ENCODE assay signal across 15 mouse cellular contexts in genomic region chr7:16610345-16610744, GRCm38 (mm10). TPM values are rescaled to one million over a fixed set of nuclear protein-coding genes. Genes with fewer than 3 reads are reported as not detected.
DNase-seq lines count a peak whose midpoint lies in the region; ATAC-seq and TF ChIP-seq lines count a peak whose summit lies in the region.
"Had no signal": no experiment of that assay in that cellular context is flagged by ENCODE, and none has a peak within 500 bp of the region (broad histone marks: within the 10 kb centered on the region; RNA-seq: fewer than 3 reads in every experiment).

No protein-coding gene starts in this region.

- H3K4me2 ChIP-seq in heart, embryonic 11.5 days: 0 out of 2 replicates have a peak overlapping the region, but pooled peaks have one; percentile 27
- H3K4me2 ChIP-seq in midbrain, embryonic 13.5 days (replicated peaks): peak overlapping the region; percentile 96
- H3K4me2 ChIP-seq in midbrain, postnatal 0 days (ENCODE audit: low read depth, low read length, poor library complexity, severe bottlenecking): no peak overlapping the region
- peak overlapping the region; percentile 67 for H3K4me2 ChIP-seq in lung, embryonic 14.5 days
- peak overlapping the region; percentile 76 for H3K4me2 ChIP-seq in neural tube, embryonic 13.5 days
- H3K4me2 ChIP-seq: liver, embryonic 15.5 days had no signal

- 0 out of 2 replicates have a peak, but pooled peaks cover 4% of the 10 kb centered on the region for H3K36me3 ChIP-seq in heart, embryonic 11.5 days (ENCODE audit: control insufficient read depth, insufficient read depth, low read length)
- no peaks in the 10 kb centered on the region for H3K36me3 ChIP-seq in midbrain, embryonic 13.5 days
- no peaks in the 10 kb centered on the region for H3K36me3 ChIP-seq in midbrain, postnatal 0 days (ENCODE audit: insufficient read depth, low read length)
- no peaks in the 10 kb centered on the region for H3K36me3 ChIP-seq in lung, embryonic 14.5 days (ENCODE audit: insufficient read depth)
- H3K36me3 ChIP-seq in neural tube, embryonic 13.5 days: 0 out of 2 replicates have a peak, but pooled peaks cover 6% of the 10 kb centered on the region
- H3K36me3 ChIP-seq: liver, embryonic 15.5 days had no signal

- no peak for DNase-seq in heart, adult 9 months (ENCODE audit: low spot score in 2 of 2)
- DNase-seq in midbrain, postnatal 0 days (ENCODE audit: low spot score): no peak
- peak; percentile 82 for DNase-seq in lung, embryonic 14.5 days
- DNase-seq in cerebellum, postnatal 4 days (ENCODE audit: low spot score in 2 of 2): no peak
- DNase-seq in kidney, postnatal 14 days: no peak
- DNase-seq: cerebellum, adult 2 months; kidney, adult 8-10 months; layer of hippocampus, adult 9-11 months; thymus, adult 2 months had no signal

- TF ChIP-seq CTCF in midbrain, postnatal 0 days (IDR thresholded peaks at IDR 0.05): no peak
- no peak for TF ChIP-seq CTCF in lung, embryonic 14.5 days (IDR thresholded peaks at IDR 0.05; ENCODE audit: low read depth)

- H3K27ac ChIP-seq in heart, embryonic 11.5 days (ENCODE audit: low read depth, low read length): no peak overlapping the region
- H3K27ac ChIP-seq in midbrain, embryonic 13.5 days: no peak overlapping the region
- H3K27ac ChIP-seq in midbrain, postnatal 0 days (ENCODE audit: low read depth, low read length): no peak overlapping the region
- H3K27ac ChIP-seq in lung, embryonic 14.5 days (ENCODE audit: low read depth): peak overlapping the region; percentile 9; the same call in 1 of the 2 replicates
- no peak overlapping the region for H3K27ac ChIP-seq in neural tube, embryonic 13.5 days (replicated peaks)
- H3K27ac ChIP-seq: liver, embryonic 15.5 days had no signal

- no peak for ATAC-seq in heart, embryonic 11.5 days (replicated peaks; ENCODE audit: insufficient number of reproducible peaks, low FRiP score, low TSS enrichment)
- ATAC-seq in midbrain, embryonic 13.5 days: no peak
- no peak for ATAC-seq in midbrain, postnatal 0 days (ENCODE audit: low FRiP score)
- no peak for ATAC-seq in lung, embryonic 14.5 days (ENCODE audit: insufficient read depth)
- ATAC-seq in neural tube, embryonic 13.5 days (ENCODE audit: low read depth): no peak
- ATAC-seq: Patski had no signal

- H3K27me3 ChIP-seq in heart, embryonic 11.5 days (ENCODE audit: control insufficient read depth, insufficient read depth, low read length): no peaks in the 10 kb centered on the region
- H3K27me3 ChIP-seq in midbrain, embryonic 13.5 days: no peaks in the 10 kb centered on the region
- H3K27me3 ChIP-seq in midbrain, postnatal 0 days (ENCODE audit: insufficient read depth, low read length): no peaks in the 10 kb centered on the region
- H3K27me3 ChIP-seq in lung, embryonic 14.5 days (ENCODE audit: insufficient read depth, low read length): no peaks in the 10 kb centered on the region
- H3K27me3 ChIP-seq in neural tube, embryonic 13.5 days: no peaks in the 10 kb centered on the region
- H3K27me3 ChIP-seq: CH12.LX, Patski had no signal

- no peak overlapping the region for H3K4me3 ChIP-seq in heart, embryonic 11.5 days (ENCODE audit: low read depth, low read length)
- H3K4me3 ChIP-seq in midbrain, embryonic 13.5 days (replicated peaks): no peak overlapping the region
- H3K4me3 ChIP-seq in midbrain, postnatal 0 days (ENCODE audit: low read depth, low read length): no peak overlapping the region
- no peak overlapping the region for H3K4me3 ChIP-seq in lung, embryonic 14.5 days (ENCODE audit: low read depth, low read length)
- no peak overlapping the region for H3K4me3 ChIP-seq in neural tube, embryonic 13.5 days
- H3K4me3 ChIP-seq: liver, embryonic 15.5 days had no signal

- peaks cover 44% of the 10 kb centered on the region for H3K4me1 ChIP-seq in heart, embryonic 11.5 days (ENCODE audit: control insufficient read depth, insufficient read depth, low read length)
- H3K4me1 ChIP-seq in midbrain, embryonic 13.5 days (replicated peaks): peaks cover 45% of the 10 kb centered on the region
- peaks cover 16% of the 10 kb centered on the region for H3K4me1 ChIP-seq in midbrain, postnatal 0 days (ENCODE audit: insufficient read depth, low read length)
- H3K4me1 ChIP-seq in lung, embryonic 14.5 days (ENCODE audit: insufficient read depth): peaks cover 35% of the 10 kb centered on the region
- peaks cover 45% of the 10 kb centered on the region for H3K4me1 ChIP-seq in neural tube, embryonic 13.5 days (replicated peaks)

- H3K9me3 ChIP-seq in heart, embryonic 11.5 days (replicated peaks; ENCODE audit: control insufficient read depth, low read length): no peaks in the 10 kb centered on the region
- H3K9me3 ChIP-seq in midbrain, embryonic 13.5 days: no peaks in the 10 kb centered on the region
- no peaks in the 10 kb centered on the region for H3K9me3 ChIP-seq in midbrain, postnatal 0 days (ENCODE audit: low read length)
- H3K9me3 ChIP-seq in lung, embryonic 14.5 days (ENCODE audit: low read depth, low read length): no peaks in the 10 kb centered on the region
- H3K9me3 ChIP-seq in neural tube, embryonic 13.5 days: no peaks in the 10 kb centered on the region
- H3K9me3 ChIP-seq: liver, embryonic 15.5 days had no signal

- WGBS in heart, embryonic 11.5 days (ENCODE audit: insufficient replicate concordance): 65% methylated on average over 2 of the region's 2 CpGs
- 78% methylated on average over 2 of the region's 2 CpGs for WGBS in midbrain, embryonic 13.5 days
- WGBS in midbrain, postnatal 0 days: 81% methylated on average over 2 of the region's 2 CpGs
- WGBS in lung, embryonic 14.5 days: 35% methylated on average over 2 of the region's 2 CpGs
- 86% methylated on average over 2 of the region's 2 CpGs for WGBS in neural tube, embryonic 13.5 days

- no peak overlapping the region for H3K9ac ChIP-seq in heart, embryonic 11.5 days (ENCODE audit: low read depth, low read length)
- H3K9ac ChIP-seq in midbrain, embryonic 13.5 days (replicated peaks): no peak overlapping the region
- no peak overlapping the region for H3K9ac ChIP-seq in midbrain, postnatal 0 days (replicated peaks; ENCODE audit: low read length, poor library complexity, severe bottlenecking)
- H3K9ac ChIP-seq in lung, embryonic 14.5 days: no peak overlapping the region
- H3K9ac ChIP-seq in neural tube, embryonic 13.5 days: no peak overlapping the region
- H3K9ac ChIP-seq: liver, embryonic 15.5 days had no signal

RNA-seq across cellular contexts. Expression of gene Arhgap35, which starts 4.4 kb away (rescaled TPM):
- 15.9 and 17.2 TPM in 2 replicates for polyA plus RNA-seq in heart, embryonic 11.5 days (2014; fragmentation: Nextera tagmentation; extraction: Ambion mirVana)
- 32.4 and 34.0 TPM in 2 replicates for polyA plus RNA-seq in midbrain, embryonic 13.5 days (2015; fragmentation: Nextera tagmentation; extraction: Ambion mirVana)
- total RNA-seq in midbrain, postnatal 0 days (2014; rRNA removed): 157 and 177 TPM in 2 replicates
- 25.3 and 26.9 TPM in 2 replicates for polyA plus RNA-seq in midbrain, postnatal 0 days (2015; fragmentation: Nextera tagmentation; extraction: Ambion mirVana)
- polyA plus RNA-seq in lung, embryonic 14.5 days (2014; fragmentation: Nextera tagmentation; extraction: Ambion mirVana): 29.6 and 30.5 TPM in 2 replicates
- 30.8 and 31.2 TPM in 2 replicates for polyA plus RNA-seq in neural tube, embryonic 13.5 days (2015; fragmentation: Nextera tagmentation; extraction: Ambion mirVana)
